Mouse (Mus musculus) mesoderm, embryonic 11.5 days (tissue): ENCODE measurements around the gene Aldh3b2.

ENCODE experiments used
- DNase-seq: peaks from one replicate; pipeline ENCODE4 v3.0.0-alpha.2; 2012; ENCODE audit warnings: low read depth, low spot score

The Aldh3b2 gene

DNA sequence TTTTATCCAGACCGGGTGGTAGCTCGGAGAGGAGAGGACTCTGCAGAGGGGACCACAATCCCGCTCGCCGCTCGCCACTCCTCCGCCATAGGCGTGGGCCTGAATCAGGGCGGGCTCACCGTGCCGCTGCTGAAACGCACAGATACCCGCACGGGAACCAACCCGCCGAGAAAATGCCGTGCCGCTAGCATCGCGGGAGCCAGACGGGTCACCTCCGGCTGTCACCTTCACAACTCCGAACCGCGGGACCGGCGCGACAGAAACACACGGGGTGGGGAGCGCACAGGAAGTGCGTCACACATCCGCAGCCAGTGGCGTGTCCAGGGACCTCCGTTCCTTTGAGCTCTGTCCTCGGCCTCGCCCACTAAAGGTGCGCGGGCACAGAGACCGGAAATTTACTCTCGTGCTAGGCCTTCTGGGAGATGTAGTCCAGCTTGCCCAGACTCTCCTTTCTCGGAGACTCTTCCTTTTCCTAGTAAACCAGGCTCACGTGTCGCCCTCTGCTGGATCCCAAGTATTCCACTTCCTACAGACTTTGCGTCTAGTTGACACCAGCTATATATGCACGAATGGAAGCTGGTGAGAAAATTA, 40.4 kb downstream of the Aldh3b2 start, which contains the start of gene Ndufv1:
Gene Ndufv1, minus strand, starts transcription at position 375 of the 591 bp plus-strand sequence.
- peak; percentile 98 for DNase-seq

DNA sequence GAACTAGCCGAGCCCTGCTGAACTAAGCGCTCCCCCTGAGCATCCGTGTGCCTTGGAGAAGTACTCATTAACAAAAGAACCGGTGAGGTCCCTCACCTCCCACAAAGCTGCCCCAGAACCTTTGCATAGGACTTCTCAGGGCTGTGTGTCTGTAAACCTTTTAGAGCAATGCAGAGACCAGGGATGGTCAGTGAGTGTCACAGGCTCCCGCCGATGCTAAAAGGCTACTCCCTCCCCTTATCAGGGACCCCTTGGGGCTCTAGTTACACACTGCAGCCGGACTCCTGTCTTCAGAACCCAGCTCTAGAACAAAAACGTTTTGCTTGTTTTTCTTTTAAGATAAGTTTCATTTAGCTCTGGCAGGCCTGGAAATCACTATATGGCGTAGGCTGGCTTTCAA, 40.9 kb downstream of the Aldh3b2 start:
- DNase-seq: no peak

DNA sequence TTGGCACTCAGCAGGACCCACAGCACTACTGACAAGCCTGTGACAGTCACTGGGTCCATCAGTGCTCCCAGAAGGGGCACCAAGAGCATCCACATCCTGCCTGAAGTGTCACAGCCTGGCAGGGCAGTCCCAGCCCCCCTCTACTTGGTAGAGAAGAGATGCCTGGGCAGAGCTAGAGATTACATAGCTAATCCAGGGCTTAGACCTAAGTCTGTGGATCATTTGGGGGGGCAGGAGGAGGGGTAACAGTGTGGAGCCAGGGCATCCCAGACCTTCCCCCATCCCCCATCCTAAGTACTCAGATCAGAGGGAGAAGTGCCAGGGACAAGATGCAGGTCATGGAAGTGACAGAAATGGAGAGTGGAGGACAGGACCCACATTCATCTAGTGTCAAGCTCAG, 42.7 kb downstream of the Aldh3b2 start:
- no peak for DNase-seq

- no peak for DNase-seq
These were observed 43.5 kb downstream of the Aldh3b2 start for GRCm38 (mm10) chr19:4015635-4016034.

- DNase-seq: no peak
These were observed 45.9 kb downstream of the Aldh3b2 start for GRCm38 (mm10) chr19:4017921-4018587.

DNA sequence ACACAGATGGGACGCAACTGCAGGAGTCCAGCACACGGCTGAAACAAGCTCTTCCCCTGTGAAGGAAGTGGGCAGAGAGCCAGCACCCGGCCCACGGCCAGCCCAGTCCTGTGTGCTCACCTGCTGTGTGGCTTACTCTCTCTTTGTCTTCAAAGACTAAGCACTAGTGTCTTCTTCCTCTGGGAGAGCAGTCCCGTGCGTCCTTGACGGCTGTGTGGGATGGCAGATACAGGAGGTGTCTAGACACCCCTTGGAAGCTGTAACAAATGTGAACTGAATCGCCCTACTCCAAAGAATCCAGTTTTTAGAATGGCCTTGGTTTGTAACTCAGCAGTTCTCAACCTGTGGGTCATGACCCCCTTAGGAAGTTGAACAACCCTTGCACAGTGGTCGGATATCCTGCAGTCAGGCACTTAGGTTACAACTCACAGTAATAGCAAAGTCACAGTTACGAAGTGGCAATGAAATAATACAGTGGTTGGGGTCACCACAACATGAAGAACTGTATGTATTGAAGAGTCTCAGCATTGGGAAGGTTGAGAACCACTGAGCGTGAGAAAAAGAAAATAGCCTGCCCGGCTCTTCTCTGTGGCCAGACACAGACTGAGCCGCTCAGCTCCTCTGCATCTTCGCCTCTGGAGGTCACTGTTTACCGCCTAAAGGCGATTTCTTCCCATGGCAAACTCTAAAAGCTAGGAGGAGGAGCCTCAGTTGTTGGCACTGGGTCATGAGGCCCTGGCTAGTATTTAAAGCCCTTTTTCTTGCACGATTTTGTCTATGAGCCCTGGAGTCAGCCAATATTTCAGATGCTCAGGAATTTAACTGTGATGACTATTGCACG, 46.8 kb downstream of the Aldh3b2 start:
- peak; percentile 80 for DNase-seq

DNA sequence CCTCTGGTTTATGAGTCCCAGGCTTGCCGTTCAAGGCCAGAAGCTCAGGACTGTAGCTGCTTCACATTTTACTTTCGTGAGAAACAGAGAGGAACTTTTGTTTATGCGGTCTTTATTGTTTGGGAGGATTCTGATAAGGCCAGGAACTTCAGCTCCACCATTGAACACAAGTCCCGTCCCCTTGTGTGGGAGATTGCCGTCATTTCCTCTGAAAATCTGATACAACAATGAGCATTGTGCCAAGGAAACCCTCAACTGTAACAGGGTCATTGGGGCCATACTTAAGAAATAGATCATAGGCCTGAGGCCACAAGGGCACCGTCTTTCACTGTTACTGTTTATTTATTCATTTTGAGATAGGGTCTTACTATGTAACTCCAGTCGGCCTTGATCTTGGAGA, 51.1 kb downstream of the Aldh3b2 start:
- no peak for DNase-seq

- DNase-seq: no peak
These were observed 55.4 kb downstream of the Aldh3b2 start for GRCm38 (mm10) chr19:4027576-4027975.
